Mouse (Mus musculus): ENCODE results near the gene Map4k2. TPM values are rescaled to one million over a fixed set of nuclear protein-coding genes. Genes with fewer than 3 reads are reported as not detected.

The Map4k2 gene
- 13.6 and 17.1 TPM in 2 replicates for polyA plus RNA-seq (2015; fragmentation: Nextera tagmentation; extraction: Ambion mirVana)

GRCm38 (mm10) chr19:6340524-6341452 is at the start of gene Map4k2:
Gene Map4k2, plus strand, starts transcription at chr19:6341135.
- H3K36me3 ChIP-seq = peaks cover 77% of the 10 kb centered on the region
- H3K4me2 ChIP-seq (replicated peaks) = peak within 1 kb of the TSS; percentile 86
- H3K9me3 ChIP-seq = no peaks in the 10 kb centered on the region
- 7% methylated on average over 69 of the region's 72 CpGs for WGBS
- peaks cover 41% of the 10 kb centered on the region for H3K4me1 ChIP-seq (replicated peaks)
- peak within 1 kb of the TSS; percentile 52 for H3K4me3 ChIP-seq (replicated peaks)
- no peak within 1 kb of the TSS; the same call in 1 of the 2 replicates for H3K27ac ChIP-seq
- peak within 1 kb of the TSS; percentile 77 for H3K9ac ChIP-seq (replicated peaks)
- peak; percentile 62 for ATAC-seq
- H3K27me3 ChIP-seq = no peaks in the 10 kb centered on the region

DNA sequence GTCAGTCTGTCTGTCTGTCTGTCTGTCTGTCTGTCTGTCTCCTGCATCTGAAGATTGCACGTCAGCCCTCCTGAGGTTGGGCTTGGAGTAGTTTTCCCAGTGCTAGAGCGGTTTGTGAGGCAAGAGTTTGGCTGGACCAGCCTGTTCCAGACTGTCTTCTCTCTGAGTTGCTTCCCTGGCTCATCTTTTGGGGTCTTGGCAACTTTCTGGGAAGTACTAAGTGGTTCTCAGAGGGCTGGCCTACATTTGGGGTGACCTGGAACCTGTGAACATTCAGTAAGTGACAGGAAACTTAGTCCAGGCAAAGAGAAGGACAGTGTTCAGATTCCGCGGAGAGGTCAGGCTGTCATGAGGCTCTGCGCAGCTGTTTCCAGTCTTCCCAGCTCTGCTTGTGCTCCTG is 48.7 kb upstream of the Map4k2 start:
- Histone ChIP-seq H3K4me3 (replicated peaks) (no peak overlapping the region), H3K36me3 (peaks cover 72% of the 10 kb centered on the region), H3K4me1 (replicated peaks) (no peaks in the 10 kb centered on the region), H3K9ac (replicated peaks) (no peak overlapping the region), H3K27me3 (no peaks in the 10 kb centered on the region), H3K4me2 (replicated peaks) (no peak overlapping the region), H3K9me3 (no peaks in the 10 kb centered on the region), H3K27ac (no peak overlapping the region)
- no peak for ATAC-seq
- WGBS = 93% methylated on average over 5 of the region's 5 CpGs

DNA sequence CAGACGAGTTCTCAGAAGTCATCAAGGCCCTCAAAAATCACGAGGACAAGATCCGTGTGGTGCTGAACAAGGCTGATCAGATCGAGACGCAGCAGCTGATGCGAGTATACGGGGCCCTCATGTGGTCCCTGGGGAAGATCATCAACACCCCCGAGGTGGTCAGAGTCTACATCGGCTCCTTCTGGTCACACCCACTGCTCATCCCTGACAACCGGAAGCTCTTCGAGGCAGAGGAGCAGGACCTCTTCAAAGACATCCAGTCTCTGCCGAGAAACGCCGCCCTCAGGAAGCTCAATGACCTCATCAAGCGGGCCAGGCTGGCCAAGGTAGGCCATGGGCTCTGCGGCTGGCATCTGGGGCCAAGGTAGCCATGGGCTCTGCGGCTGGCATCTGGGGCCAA is 46.6 kb upstream of the Map4k2 start:
- peaks cover 85% of the 10 kb centered on the region for H3K36me3 ChIP-seq
- H3K9me3 ChIP-seq = no peaks in the 10 kb centered on the region
- 93% methylated on average over 17 of the region's 17 CpGs for WGBS
- no peak overlapping the region for H3K4me2 ChIP-seq (replicated peaks)
- no peak overlapping the region for H3K27ac ChIP-seq
- no peak overlapping the region for H3K4me3 ChIP-seq (replicated peaks)
- H3K4me1 ChIP-seq (replicated peaks) = no peaks in the 10 kb centered on the region
- no peak overlapping the region for H3K9ac ChIP-seq (replicated peaks)
- no peaks in the 10 kb centered on the region for H3K27me3 ChIP-seq
- no peak for ATAC-seq

- Histone ChIP-seq H3K36me3 (peaks cover 83% of the 10 kb centered on the region), H3K4me3 (replicated peaks) (no peak overlapping the region), H3K9me3 (no peaks in the 10 kb centered on the region), H3K27ac (no peak overlapping the region), H3K9ac (replicated peaks) (no peak overlapping the region), H3K27me3 (no peaks in the 10 kb centered on the region), H3K4me1 (replicated peaks) (0 out of 2 replicates have a peak, but pooled peaks cover 3% of the 10 kb centered on the region), H3K4me2 (replicated peaks) (no peak overlapping the region)
- 92% methylated on average over 5 of the region's 5 CpGs for WGBS
- no peak for ATAC-seq
Observed at GRCm38 (mm10) chr19:6296551-6297210, 44.3 kb upstream of the Map4k2 start.

- no peak overlapping the region for H3K27ac ChIP-seq
- no peaks in the 10 kb centered on the region for H3K27me3 ChIP-seq
- H3K9ac ChIP-seq (replicated peaks) = no peak overlapping the region
- 93% methylated on average over 9 of the region's 9 CpGs for WGBS
- no peak overlapping the region for H3K4me2 ChIP-seq (replicated peaks)
- ATAC-seq = no peak
- 0 out of 2 replicates have a peak, but pooled peaks cover 3% of the 10 kb centered on the region for H3K4me1 ChIP-seq (replicated peaks)
- no peak overlapping the region for H3K4me3 ChIP-seq (replicated peaks)
- H3K36me3 ChIP-seq = peaks cover 78% of the 10 kb centered on the region
- no peaks in the 10 kb centered on the region for H3K9me3 ChIP-seq
Observed at GRCm38 (mm10) chr19:6297641-6298040, 43.3 kb upstream of the Map4k2 start.

DNA sequence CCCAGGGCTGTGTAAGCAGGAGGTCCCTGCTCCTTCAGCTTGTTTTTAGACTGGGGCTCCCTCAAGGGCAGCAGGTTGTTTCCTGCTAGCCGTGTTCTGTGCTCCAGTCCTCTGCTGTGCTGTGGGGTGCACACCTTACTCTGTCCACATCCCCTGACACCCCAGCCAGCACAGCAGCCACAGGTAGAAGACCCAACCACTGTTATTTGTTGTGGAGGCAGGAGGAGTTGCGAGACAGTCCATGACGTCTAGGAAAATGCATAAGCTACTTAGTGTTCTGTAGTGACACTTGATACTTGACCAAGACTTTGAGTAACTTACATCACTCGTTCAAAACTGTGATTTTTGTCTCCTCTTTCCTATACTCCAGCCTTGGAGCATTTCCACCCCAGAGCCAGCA is 41.9 kb upstream of the Map4k2 start:
- WGBS = 90% methylated on average over 4 of the region's 4 CpGs
- ATAC-seq = no peak
- Histone ChIP-seq H3K4me2 (replicated peaks) (no peak overlapping the region), H3K9me3 (no peaks in the 10 kb centered on the region), H3K27me3 (no peaks in the 10 kb centered on the region), H3K9ac (replicated peaks) (no peak overlapping the region), H3K4me3 (replicated peaks) (no peak overlapping the region), H3K27ac (no peak overlapping the region), H3K4me1 (replicated peaks) (0 out of 2 replicates have a peak, but pooled peaks cover 3% of the 10 kb centered on the region), H3K36me3 (peaks cover 68% of the 10 kb centered on the region)

- Histone ChIP-seq H3K4me2 (replicated peaks) (no peak overlapping the region), H3K9ac (replicated peaks) (no peak overlapping the region), H3K36me3 (peaks cover 61% of the 10 kb centered on the region), H3K27ac (no peak overlapping the region), H3K27me3 (no peaks in the 10 kb centered on the region), H3K4me1 (replicated peaks) (0 out of 2 replicates have a peak, but pooled peaks cover 3% of the 10 kb centered on the region), H3K9me3 (no peaks in the 10 kb centered on the region), H3K4me3 (replicated peaks) (no peak overlapping the region)
- ATAC-seq = no peak
- WGBS = 87% methylated on average over 7 of the region's 7 CpGs
Observed at GRCm38 (mm10) chr19:6299450-6300267, 41.3 kb upstream of the Map4k2 start.

- H3K4me2 ChIP-seq (replicated peaks) = no peak overlapping the region
- no peak overlapping the region for H3K27ac ChIP-seq
- no peak overlapping the region for H3K9ac ChIP-seq (replicated peaks)
- no peak overlapping the region for H3K4me3 ChIP-seq (replicated peaks)
- H3K9me3 ChIP-seq = no peaks in the 10 kb centered on the region
- H3K36me3 ChIP-seq = peaks cover 54% of the 10 kb centered on the region
- WGBS = 76% methylated on average over 7 of the region's 7 CpGs
- 0 out of 2 replicates have a peak, but pooled peaks cover 3% of the 10 kb centered on the region for H3K4me1 ChIP-seq (replicated peaks)
- no peak for ATAC-seq
- no peaks in the 10 kb centered on the region for H3K27me3 ChIP-seq
Observed at GRCm38 (mm10) chr19:6300402-6300841, 40.5 kb upstream of the Map4k2 start.

- no peak overlapping the region for H3K4me2 ChIP-seq (replicated peaks)
- 93% methylated on average over 5 of the region's 5 CpGs for WGBS
Observed at GRCm38 (mm10) chr19:6302114-6302513, 38.8 kb upstream of the Map4k2 start.

GRCm38 (mm10) chr19:6302522-6302921 is 38.4 kb upstream of the Map4k2 start:
- H3K9ac ChIP-seq (replicated peaks) = no peak overlapping the region
- no peak overlapping the region for H3K27ac ChIP-seq
- 61% methylated on average over 4 of the region's 4 CpGs for WGBS

More at GRCm38 (mm10) chr19:6302114-6302513, 38.8 kb upstream of the Map4k2 start:
- H3K36me3 ChIP-seq = peaks cover 37% of the 10 kb centered on the region
- ATAC-seq = no peak
- no peaks in the 10 kb centered on the region for H3K27me3 ChIP-seq
- H3K9me3 ChIP-seq = no peaks in the 10 kb centered on the region
- no peak overlapping the region for H3K4me3 ChIP-seq (replicated peaks)
- H3K4me1 ChIP-seq (replicated peaks) = peaks cover 10% of the 10 kb centered on the region
- H3K27ac ChIP-seq = no peak overlapping the region
- no peak overlapping the region for H3K9ac ChIP-seq (replicated peaks)

DNA sequence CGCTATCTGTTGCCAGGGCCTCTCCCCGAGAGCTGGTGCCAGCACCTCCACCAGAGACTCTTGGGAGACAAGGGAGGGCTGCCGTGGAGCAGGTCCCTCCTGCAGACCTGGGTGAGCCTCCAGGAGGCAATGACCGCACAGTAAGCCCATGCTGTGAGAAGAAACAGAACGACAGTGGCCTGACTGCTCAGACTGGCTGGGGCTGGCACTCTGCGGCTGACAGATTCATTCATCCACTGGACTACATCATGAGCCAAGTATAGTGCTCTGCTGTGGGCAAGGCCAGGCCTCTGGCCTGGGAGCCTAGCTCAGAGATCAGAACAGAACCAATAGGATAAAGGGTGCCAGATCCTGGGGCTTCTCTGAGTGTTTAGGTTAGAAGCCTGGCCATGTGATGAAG is 37.1 kb upstream of the Map4k2 start:
- H3K4me1 ChIP-seq (replicated peaks) = peaks cover 10% of the 10 kb centered on the region
- peaks cover 20% of the 10 kb centered on the region for H3K36me3 ChIP-seq
- H3K4me3 ChIP-seq (replicated peaks) = no peak overlapping the region
- no peaks in the 10 kb centered on the region for H3K27me3 ChIP-seq
- H3K4me2 ChIP-seq (replicated peaks) = no peak overlapping the region
- ATAC-seq = no peak
- H3K9ac ChIP-seq (replicated peaks) = 0 out of 2 replicates have a peak overlapping the region, but pooled peaks have one; percentile 14
- H3K27ac ChIP-seq = no peak overlapping the region
- no peaks in the 10 kb centered on the region for H3K9me3 ChIP-seq
- WGBS = 87% methylated on average over 6 of the region's 6 CpGs

More at GRCm38 (mm10) chr19:6302522-6302921, 38.4 kb upstream of the Map4k2 start:
- H3K9me3 ChIP-seq = no peaks in the 10 kb centered on the region
- no peak overlapping the region for H3K4me3 ChIP-seq (replicated peaks)
- H3K4me2 ChIP-seq (replicated peaks) = no peak overlapping the region
- H3K27me3 ChIP-seq = no peaks in the 10 kb centered on the region
- ATAC-seq = no peak
- peaks cover 10% of the 10 kb centered on the region for H3K4me1 ChIP-seq (replicated peaks)
- H3K36me3 ChIP-seq = peaks cover 33% of the 10 kb centered on the region
